Mouse (Mus musculus) heart, postnatal 14 days (tissue): ENCODE measurements around the gene Nmu. TPM values are rescaled to one million over a fixed set of nuclear protein-coding genes. Genes with fewer than 3 reads are reported as not detected.
A peak's percentile ranks its signal among the peaks of the same experiment; 100 is the strongest.

ENCODE experiments used
- DNase-seq, 2 experiments: peaks; one replicate each; pipeline ENCODE4 v3.0.0; 2021 to 2022
- intact Hi-C: fragments of 180-260 bp; cut with DNase I; formaldehyde crosslinking; loops from one replicate; pipeline ENCODE4 v1.15.1; 2025
- total RNA-seq, 2 experiments: library from RNA; stranded (reverse); gene quantifications; 2 replicates each; pipeline ENCODE4 v1.2.3; 2021

Gene Nmu
- total RNA-seq, 2 experiments from 2014 or later: not detected

GRCm38 (mm10) chr5:76321249-76322196, 42.1 kb downstream of the Nmu start:
- intact Hi-C loops: no loop called here
- no peak for DNase-seq

GRCm38 (mm10) chr5:76308206-76308605, 55.4 kb downstream of the Nmu start:
- DNase-seq: no peak
- intact Hi-C loops: loop anchor here (10.0 kb wide), 2 partner anchors 163 to 443 kb away; partner anchors contain the start of gene Srd5a3

GRCm38 (mm10) chr5:76306261-76306660, 57.3 kb downstream of the Nmu start:
- DNase-seq: no peak
- intact Hi-C loops: loop anchor here (10.0 kb wide), 2 partner anchors 161 to 441 kb away; partner anchors contain the start of gene Srd5a3

GRCm38 (mm10) chr5:76305616-76306015, 58.0 kb downstream of the Nmu start:
- intact Hi-C loops: loop anchor here (10.0 kb wide), 2 partner anchors 161 to 441 kb away; partner anchors contain the start of gene Srd5a3
- DNase-seq: peak in 1 of 2 experiments; percentile 18

GRCm38 (mm10) chr5:76304452-76305341, 58.9 kb downstream of the Nmu start, which contains the start of gene Clock:
Clock (minus strand) TSS chr5:76304792.
- intact Hi-C loops: loop anchor here (10.0 kb wide), 2 partner anchors 160 to 440 kb away; partner anchors contain the start of gene Srd5a3

GRCm38 (mm10) chr5:76303745-76304451, 59.7 kb downstream of the Nmu start:
- peak; percentile 92 to 94 for DNase-seq
- intact Hi-C loops: loop anchor here (2.0 to 10.0 kb wide), 3 partner anchors 109 to 439 kb away; partner anchors contain the start of gene Srd5a3

More at GRCm38 (mm10) chr5:76304452-76305341, 58.9 kb downstream of the Nmu start, which contains the start of gene Clock:
- peak; percentile 93 to 94 for DNase-seq

- no peak for DNase-seq
- intact Hi-C loops: loop anchor here (2.0 to 10.0 kb wide), 3 partner anchors 109 to 439 kb away; partner anchors contain the start of gene Srd5a3
These were observed 60.2 kb downstream of the Nmu start for GRCm38 (mm10) chr5:76303379-76303744.

- no peak for DNase-seq
- intact Hi-C loops: loop anchor here (2.0 to 10.0 kb wide), 3 partner anchors 111 to 437 kb away; partner anchors contain the start of gene Srd5a3
These were observed 61.6 kb downstream of the Nmu start for GRCm38 (mm10) chr5:76302009-76302408.

GRCm38 (mm10) chr5:76289234-76289691, 74.3 kb downstream of the Nmu start:
- no peak for DNase-seq
- intact Hi-C loops: no loop called here

- DNase-seq: no peak
- intact Hi-C loops: no loop called here
These were observed 75.3 kb downstream of the Nmu start for GRCm38 (mm10) chr5:76288256-76288655.

GRCm38 (mm10) chr5:76287062-76287461, 76.5 kb downstream of the Nmu start:
- intact Hi-C loops: no loop called here
- no peak for DNase-seq

- no peak for DNase-seq
- intact Hi-C loops: no loop called here
These were observed 77.9 kb downstream of the Nmu start for GRCm38 (mm10) chr5:76285699-76286098.

- no peak for DNase-seq
- intact Hi-C loops: no loop called here
These were observed 79.7 kb downstream of the Nmu start for GRCm38 (mm10) chr5:76283890-76284289.

Other genes starting within 250 kb of the Nmu start
- gene Srd5a3, start 223.5 kb downstream of the Nmu start, total RNA-seq: 10 to 100 TPM; 11.2 to 15.0 TPM
- gene Tmem165, start 179.9 kb downstream of the Nmu start, total RNA-seq: 10 to 100 TPM; 26.8 to 30.4 TPM
- 10 to 100 TPM; 33.5 to 34.0 TPM for gene Clock, start 59.0 kb downstream of the Nmu start, total RNA-seq
- not detected for gene Pdcl2, start 32.6 kb downstream of the Nmu start, total RNA-seq
- gene Gm7271, start 120.3 kb upstream of the Nmu start, total RNA-seq: not detected
- 10 to 100 TPM; 14.3 to 15.2 TPM for gene Exoc1, start 165.5 kb upstream of the Nmu start, total RNA-seq
- gene Cep135, start 224.9 kb upstream of the Nmu start, total RNA-seq: 1 to 10 TPM; 3.9 to 4.1 TPM